Mouse (Mus musculus) macrophage (primary cell): ENCODE measurements around the gene Rasal2. TPM values are rescaled to one million over a fixed set of nuclear protein-coding genes. Genes with fewer than 3 reads are reported as not detected.
"Not testable (repeated sequence)": the region's sequence is repeated elsewhere in the genome, so short reads cannot be mapped to it uniquely, and the experiment has no call there.

ENCODE experiments used
- H3K27ac ChIP-seq: fragments of 350-480 bp; formaldehyde crosslinking; 2 replicates; pipeline ENCODE4 v1.9.0; 2021
- H3K36me3 ChIP-seq: fragments of 350-480 bp; formaldehyde crosslinking; 2 replicates; pipeline ENCODE4 v1.9.0; 2021; ENCODE audit errors: inconsistent target
- H3K4me3 ChIP-seq: fragments of 350-480 bp; formaldehyde crosslinking; 2 replicates; pipeline ENCODE4 v1.9.0; 2021; ENCODE audit errors: inconsistent target
- H3K79me2 ChIP-seq: fragments of 350-480 bp; formaldehyde crosslinking; 2 replicates; pipeline ENCODE4 v1.9.0; 2021; ENCODE audit errors: inconsistent target
- WGBS: methylation state at CpG from one replicate; pipeline ENCODE4 v1.1.7; 2026; ENCODE audit warnings: inconsistent platforms; ENCODE audit not compliant: missing documents; 5-methylcytosine and 5-hydroxymethylcytosine counted together
- polyA plus RNA-seq: library from polyadenylated mRNA; stranded (reverse); fragments of 250-400 nt; gene quantifications from 3 replicates; pipeline ENCODE4 v1.2.4, GENCODE M21; 2018; ENCODE audit warnings: inconsistent platforms

The Rasal2 gene
- polyA plus RNA-seq, 1 experiment from 2014 or later: 1.6 TPM

GRCm38 (mm10) chr1:157256562-157256961 is 155.8 kb downstream of the Rasal2 start:
- Histone ChIP-seq H3K36me3 (no peaks in the 10 kb centered on the region), H3K27ac (no peak overlapping the region), H3K79me2 (no peaks in the 10 kb centered on the region), H3K4me3 (no peak overlapping the region)
- 93% methylated on average over 4 of the region's 4 CpGs for WGBS

GRCm38 (mm10) chr1:157255776-157256175 is 156.6 kb downstream of the Rasal2 start:
- H3K4me3 ChIP-seq: no peak overlapping the region

GRCm38 (mm10) chr1:157253600-157254490 is 158.6 kb downstream of the Rasal2 start:
- 88% methylated on average over 9 of the region's 9 CpGs for WGBS
- Histone ChIP-seq H3K27ac (no peak overlapping the region), H3K79me2 (no peaks in the 10 kb centered on the region), H3K4me3 (no peak overlapping the region), H3K36me3 (no peaks in the 10 kb centered on the region)

More at GRCm38 (mm10) chr1:157255776-157256175, 156.6 kb downstream of the Rasal2 start:
- no peaks in the 10 kb centered on the region for H3K79me2 ChIP-seq
- 67% methylated on average over 1 of the region's 1 CpGs for WGBS
- H3K36me3 ChIP-seq: no peaks in the 10 kb centered on the region
- no peak overlapping the region for H3K27ac ChIP-seq

- no peaks in the 10 kb centered on the region for H3K36me3 ChIP-seq
- H3K27ac ChIP-seq: no peak overlapping the region
- H3K79me2 ChIP-seq: no peaks in the 10 kb centered on the region
- 31% methylated on average over 3 of the region's 3 CpGs for WGBS
- no peak overlapping the region for H3K4me3 ChIP-seq
These were observed 164.3 kb downstream of the Rasal2 start for GRCm38 (mm10) chr1:157248112-157248511.

- H3K4me3 ChIP-seq: no peak overlapping the region
- H3K79me2 ChIP-seq: no peaks in the 10 kb centered on the region
- WGBS: 91% methylated on average over 3 of the region's 3 CpGs
- H3K27ac ChIP-seq: no peak overlapping the region
- H3K36me3 ChIP-seq: no peaks in the 10 kb centered on the region
These were observed 165.1 kb downstream of the Rasal2 start for GRCm38 (mm10) chr1:157247341-157247740.

GRCm38 (mm10) chr1:157246779-157247178 is 165.6 kb downstream of the Rasal2 start:
- no peaks in the 10 kb centered on the region for H3K36me3 ChIP-seq
- H3K79me2 ChIP-seq: no peaks in the 10 kb centered on the region
- WGBS: 94% methylated on average over 1 of the region's 1 CpGs
- H3K27ac ChIP-seq: no peak overlapping the region
- H3K4me3 ChIP-seq: no peak overlapping the region

GRCm38 (mm10) chr1:157244453-157244790 is 168.0 kb downstream of the Rasal2 start:
- Histone ChIP-seq H3K4me3 (no peak overlapping the region), H3K27ac (no peak overlapping the region), H3K79me2 (no peaks in the 10 kb centered on the region), H3K36me3 (no peaks in the 10 kb centered on the region)
- WGBS: 88% methylated on average over 5 of the region's 5 CpGs

GRCm38 (mm10) chr1:157243576-157244452 is 168.6 kb downstream of the Rasal2 start:
- 84% methylated on average over 7 of the region's 7 CpGs for WGBS
- Histone ChIP-seq H3K36me3 (no peaks in the 10 kb centered on the region), H3K27ac (no peak overlapping the region), H3K79me2 (no peaks in the 10 kb centered on the region), H3K4me3 (no peak overlapping the region)

GRCm38 (mm10) chr1:157239687-157240086 is 172.7 kb downstream of the Rasal2 start:
- H3K4me3 ChIP-seq: no peak overlapping the region
- no peaks in the 10 kb centered on the region for H3K36me3 ChIP-seq
- 100% methylated on average over 1 of the region's 1 CpGs for WGBS
- no peaks in the 10 kb centered on the region for H3K79me2 ChIP-seq
- H3K27ac ChIP-seq: no peak overlapping the region

GRCm38 (mm10) chr1:157236650-157237344 is 175.6 kb downstream of the Rasal2 start:
- 92% methylated on average over 4 of the region's 4 CpGs for WGBS
- not testable (repeated sequence) for H3K79me2 ChIP-seq, H3K27ac ChIP-seq, H3K36me3 ChIP-seq, H3K4me3 ChIP-seq

GRCm38 (mm10) chr1:157233451-157233850 is 178.9 kb downstream of the Rasal2 start:
- Histone ChIP-seq H3K36me3 (no peaks in the 10 kb centered on the region), H3K79me2 (no peaks in the 10 kb centered on the region), H3K4me3 (no peak overlapping the region), H3K27ac (no peak overlapping the region)
- 88% methylated on average over 2 of the region's 2 CpGs for WGBS

- Histone ChIP-seq H3K36me3 (no peaks in the 10 kb centered on the region), H3K4me3 (no peak overlapping the region), H3K79me2 (no peaks in the 10 kb centered on the region), H3K27ac (no peak overlapping the region)
- WGBS: 22% methylated on average over 4 of the region's 4 CpGs
These were observed 180.0 kb downstream of the Rasal2 start for GRCm38 (mm10) chr1:157232372-157232771.

GRCm38 (mm10) chr1:157231016-157231415 is 181.4 kb downstream of the Rasal2 start:
- 73% methylated on average over 8 of the region's 8 CpGs for WGBS
- H3K4me3 ChIP-seq: no peak overlapping the region
- no peaks in the 10 kb centered on the region for H3K36me3 ChIP-seq

GRCm38 (mm10) chr1:157230386-157230785 is 182.0 kb downstream of the Rasal2 start:
- Histone ChIP-seq H3K79me2 (no peaks in the 10 kb centered on the region), H3K4me3 (no peak overlapping the region), H3K27ac (no peak overlapping the region), H3K36me3 (no peaks in the 10 kb centered on the region)
- 86% methylated on average over 2 of the region's 2 CpGs for WGBS

More at GRCm38 (mm10) chr1:157231016-157231415, 181.4 kb downstream of the Rasal2 start:
- Histone ChIP-seq H3K27ac (no peak overlapping the region), H3K79me2 (no peaks in the 10 kb centered on the region)
